Mouse (Mus musculus): Measurements from ENCODE around the gene Ninj1. TPM values are rescaled to one million over a fixed set of nuclear protein-coding genes. Genes with fewer than 3 reads are reported as not detected.

Ninj1 gene
- polyA plus RNA-seq, 1 experiment from 2014 or later: 54.5 TPM

- Histone ChIP-seq H3K27ac (ENCODE audit: low read length) (no peak overlapping the region), H3K36me3 (ENCODE audit: control insufficient read depth, insufficient read depth, low read length) (no peaks in the 10 kb centered on the region), H3K4me2 (replicated peaks; ENCODE audit: low read depth, low read length) (peak overlapping the region; percentile 74; the same call in 1 of the 2 replicates), H3K4me1 (ENCODE audit: control insufficient read depth, insufficient read depth, low read length) (peaks cover 18% of the 10 kb centered on the region; the same call in 1 of the 2 replicates), H3K27me3 (ENCODE audit: control insufficient read depth, insufficient read depth, low read length) (no peaks in the 10 kb centered on the region), H3K9me3 (ENCODE audit: control insufficient read depth, low read depth, low read length) (no peaks in the 10 kb centered on the region; the same call in 1 of the 2 replicates), H3K4me3 (ENCODE audit: low read depth, low read length) (no peak overlapping the region), H3K9ac (replicated peaks; ENCODE audit: low read depth, low read length) (no peak overlapping the region)
- no peak for ATAC-seq (ENCODE audit: insufficient number of reproducible peaks, insufficient read depth, low FRiP score, low read depth)
- 52% methylated on average over 9 of the region's 9 CpGs for WGBS
These were observed 29.7 kb downstream of the Ninj1 start for GRCm38 (mm10) chr13:49216808-49217561.

DNA sequence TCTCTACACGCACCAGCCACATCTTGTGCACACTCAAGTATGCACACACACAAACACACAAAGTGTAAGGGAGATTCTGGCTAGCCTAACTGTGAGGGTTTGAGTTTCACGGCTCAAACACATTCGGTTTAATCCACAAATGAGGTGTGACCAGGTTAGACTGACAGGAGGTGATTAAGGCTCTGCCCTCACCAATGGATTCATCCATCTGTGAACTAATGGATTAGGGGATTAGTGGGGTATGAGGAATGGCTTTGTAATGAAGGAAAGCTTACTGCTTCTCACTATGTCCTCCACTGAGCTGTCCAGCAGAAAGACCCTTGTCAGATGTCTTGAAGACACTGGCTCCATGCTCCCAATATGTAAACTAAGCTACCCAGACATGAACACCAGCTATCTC lies 31.4 kb downstream of the Ninj1 start:
- WGBS: 62% methylated on average over 3 of the region's 3 CpGs
- H3K4me1 ChIP-seq (ENCODE audit: control insufficient read depth, insufficient read depth, low read length): peaks cover 13% of the 10 kb centered on the region; the same call in 1 of the 2 replicates
- no peak overlapping the region for H3K27ac ChIP-seq (ENCODE audit: low read length)
- no peaks in the 10 kb centered on the region; the same call in 1 of the 2 replicates for H3K9me3 ChIP-seq (ENCODE audit: control insufficient read depth, low read depth, low read length)
- H3K4me2 ChIP-seq (replicated peaks; ENCODE audit: low read depth, low read length): no peak overlapping the region
- H3K4me3 ChIP-seq (ENCODE audit: low read depth, low read length): no peak overlapping the region
- no peaks in the 10 kb centered on the region for H3K27me3 ChIP-seq (ENCODE audit: control insufficient read depth, insufficient read depth, low read length)
- H3K36me3 ChIP-seq (ENCODE audit: control insufficient read depth, insufficient read depth, low read length): no peaks in the 10 kb centered on the region
- no peak for ATAC-seq (ENCODE audit: insufficient number of reproducible peaks, insufficient read depth, low FRiP score, low read depth)
- H3K9ac ChIP-seq (replicated peaks; ENCODE audit: low read depth, low read length): no peak overlapping the region

- no peak for ATAC-seq (ENCODE audit: insufficient number of reproducible peaks, insufficient read depth, low FRiP score, low read depth)
- WGBS: 88% methylated on average over 4 of the region's 4 CpGs
- H3K27ac ChIP-seq (ENCODE audit: low read length): no peak overlapping the region
- H3K27me3 ChIP-seq (ENCODE audit: control insufficient read depth, insufficient read depth, low read length): no peaks in the 10 kb centered on the region
- no peak overlapping the region for H3K4me2 ChIP-seq (replicated peaks; ENCODE audit: low read depth, low read length)
- no peak overlapping the region for H3K9ac ChIP-seq (replicated peaks; ENCODE audit: low read depth, low read length)
- no peak overlapping the region for H3K4me3 ChIP-seq (ENCODE audit: low read depth, low read length)
- peaks cover 13% of the 10 kb centered on the region; the same call in 1 of the 2 replicates for H3K4me1 ChIP-seq (ENCODE audit: control insufficient read depth, insufficient read depth, low read length)
- no peaks in the 10 kb centered on the region for H3K36me3 ChIP-seq (ENCODE audit: control insufficient read depth, insufficient read depth, low read length)
- no peaks in the 10 kb centered on the region; the same call in 1 of the 2 replicates for H3K9me3 ChIP-seq (ENCODE audit: control insufficient read depth, low read depth, low read length)
These were observed 32.1 kb downstream of the Ninj1 start for GRCm38 (mm10) chr13:49219367-49219766.

DNA sequence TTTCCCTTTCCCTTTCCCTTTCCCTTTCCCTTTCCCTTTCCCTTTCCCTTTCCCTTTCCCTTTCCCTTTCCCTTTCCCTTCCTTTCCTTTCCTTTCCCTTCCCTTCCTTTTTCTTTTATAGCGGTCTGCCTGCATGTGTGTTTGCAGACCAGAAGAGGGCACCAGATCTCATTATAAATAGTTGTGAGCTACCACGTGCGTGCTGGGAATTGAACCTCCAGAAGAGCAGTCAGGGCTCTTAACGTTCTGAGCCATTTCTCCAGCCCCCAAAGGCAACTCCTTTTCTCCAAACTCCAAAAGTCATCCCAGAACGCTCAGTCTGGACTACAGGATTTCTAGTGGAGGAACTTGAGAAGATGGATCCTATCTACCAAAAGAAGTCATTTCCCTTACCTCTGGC lies 33.6 kb downstream of the Ninj1 start:
- Histone ChIP-seq H3K9ac (replicated peaks; ENCODE audit: low read depth, low read length) (no peak overlapping the region), H3K4me3 (ENCODE audit: low read depth, low read length) (no peak overlapping the region), H3K4me1 (ENCODE audit: control insufficient read depth, insufficient read depth, low read length) (0 out of 2 replicates have a peak, but pooled peaks cover 4% of the 10 kb centered on the region), H3K9me3 (ENCODE audit: control insufficient read depth, low read depth, low read length) (no peaks in the 10 kb centered on the region; the same call in 1 of the 2 replicates), H3K4me2 (replicated peaks; ENCODE audit: low read depth, low read length) (no peak overlapping the region), H3K36me3 (ENCODE audit: control insufficient read depth, insufficient read depth, low read length) (no peaks in the 10 kb centered on the region), H3K27ac (ENCODE audit: low read length) (no peak overlapping the region), H3K27me3 (ENCODE audit: control insufficient read depth, insufficient read depth, low read length) (no peaks in the 10 kb centered on the region)
- ATAC-seq (ENCODE audit: insufficient number of reproducible peaks, insufficient read depth, low FRiP score, low read depth): no peak
- 25% methylated on average over 5 of the region's 5 CpGs for WGBS

GRCm38 (mm10) chr13:49224314-49224713 lies 37.0 kb downstream of the Ninj1 start:
- Histone ChIP-seq H3K4me1 (ENCODE audit: control insufficient read depth, insufficient read depth, low read length) (no peaks in the 10 kb centered on the region), H3K36me3 (ENCODE audit: control insufficient read depth, insufficient read depth, low read length) (no peaks in the 10 kb centered on the region), H3K27ac (ENCODE audit: low read length) (no peak overlapping the region), H3K4me3 (ENCODE audit: low read depth, low read length) (no peak overlapping the region), H3K9me3 (ENCODE audit: control insufficient read depth, low read depth, low read length) (no peaks in the 10 kb centered on the region; the same call in 1 of the 2 replicates), H3K4me2 (replicated peaks; ENCODE audit: low read depth, low read length) (peak overlapping the region; percentile 23), H3K9ac (replicated peaks; ENCODE audit: low read depth, low read length) (no peak overlapping the region), H3K27me3 (ENCODE audit: control insufficient read depth, insufficient read depth, low read length) (no peaks in the 10 kb centered on the region)
- WGBS: 11% methylated on average over 10 of the region's 10 CpGs
- no peak for ATAC-seq (ENCODE audit: insufficient number of reproducible peaks, insufficient read depth, low FRiP score, low read depth)

DNA sequence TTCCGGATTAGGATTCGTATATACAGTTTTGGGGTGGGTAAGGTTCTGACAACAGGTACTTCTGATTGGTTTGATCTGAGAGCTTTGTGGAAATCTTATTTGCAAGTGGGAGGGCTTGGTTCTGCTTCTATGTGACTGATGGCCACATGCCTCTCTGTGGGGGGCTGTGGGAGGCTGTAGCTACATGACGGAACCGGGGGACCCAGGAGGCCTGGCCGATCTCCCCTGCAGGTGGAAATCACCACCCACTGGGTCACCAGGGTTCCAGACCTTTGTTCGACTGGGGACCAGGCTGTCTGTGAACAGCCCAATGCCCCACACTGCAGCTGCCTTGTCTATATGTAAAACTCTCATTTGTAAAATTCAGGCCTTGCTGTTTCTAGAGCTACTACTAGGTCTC lies 37.4 kb downstream of the Ninj1 start:
- no peaks in the 10 kb centered on the region for H3K36me3 ChIP-seq (ENCODE audit: control insufficient read depth, insufficient read depth, low read length)
- WGBS: 21% methylated on average over 6 of the region's 6 CpGs
- no peak overlapping the region for H3K9ac ChIP-seq (replicated peaks; ENCODE audit: low read depth, low read length)
- no peaks in the 10 kb centered on the region; the same call in 1 of the 2 replicates for H3K9me3 ChIP-seq (ENCODE audit: control insufficient read depth, low read depth, low read length)
- no peak for ATAC-seq (ENCODE audit: insufficient number of reproducible peaks, insufficient read depth, low FRiP score, low read depth)
- H3K27ac ChIP-seq (ENCODE audit: low read length): no peak overlapping the region
- no peaks in the 10 kb centered on the region for H3K4me1 ChIP-seq (ENCODE audit: control insufficient read depth, insufficient read depth, low read length)
- H3K4me2 ChIP-seq (replicated peaks; ENCODE audit: low read depth, low read length): peak overlapping the region; percentile 23
- no peak overlapping the region for H3K4me3 ChIP-seq (ENCODE audit: low read depth, low read length)
- no peaks in the 10 kb centered on the region for H3K27me3 ChIP-seq (ENCODE audit: control insufficient read depth, insufficient read depth, low read length)

DNA sequence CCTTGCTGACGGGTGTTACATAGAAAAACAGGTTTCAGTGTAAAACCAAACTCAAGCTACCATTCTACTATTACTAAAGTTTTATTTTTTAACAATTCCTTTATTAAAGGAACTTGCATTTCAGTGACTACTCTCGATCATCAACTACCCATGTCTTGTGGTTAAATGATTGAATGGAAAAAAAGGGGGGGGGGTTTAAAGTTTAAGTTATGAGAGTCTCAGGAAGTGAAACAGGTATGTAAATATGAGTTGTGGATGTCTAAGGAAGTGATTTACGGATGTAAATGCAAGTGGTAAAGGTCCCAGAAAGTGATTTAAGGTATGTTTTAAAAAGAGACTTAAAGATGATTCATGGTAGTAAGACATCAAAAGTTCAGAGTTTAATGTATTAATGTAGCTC lies 37.9 kb downstream of the Ninj1 start:
- no peak for ATAC-seq (ENCODE audit: insufficient number of reproducible peaks, insufficient read depth, low FRiP score, low read depth)
- no peaks in the 10 kb centered on the region for H3K4me1 ChIP-seq (ENCODE audit: control insufficient read depth, insufficient read depth, low read length)
- H3K4me3 ChIP-seq (ENCODE audit: low read depth, low read length): no peak overlapping the region
- H3K27me3 ChIP-seq (ENCODE audit: control insufficient read depth, insufficient read depth, low read length): no peaks in the 10 kb centered on the region
- H3K36me3 ChIP-seq (ENCODE audit: control insufficient read depth, insufficient read depth, low read length): no peaks in the 10 kb centered on the region
- 46% methylated on average over 3 of the region's 3 CpGs for WGBS
- H3K9ac ChIP-seq (replicated peaks; ENCODE audit: low read depth, low read length): no peak overlapping the region
- H3K27ac ChIP-seq (ENCODE audit: low read length): no peak overlapping the region
- H3K9me3 ChIP-seq (ENCODE audit: control insufficient read depth, low read depth, low read length): no peaks in the 10 kb centered on the region; the same call in 1 of the 2 replicates
- no peak overlapping the region for H3K4me2 ChIP-seq (replicated peaks; ENCODE audit: low read depth, low read length)

GRCm38 (mm10) chr13:49225633-49226032 lies 38.3 kb downstream of the Ninj1 start:
- Histone ChIP-seq H3K9ac (replicated peaks; ENCODE audit: low read depth, low read length) (no peak overlapping the region), H3K27me3 (ENCODE audit: control insufficient read depth, insufficient read depth, low read length) (no peaks in the 10 kb centered on the region), H3K4me1 (ENCODE audit: control insufficient read depth, insufficient read depth, low read length) (no peaks in the 10 kb centered on the region), H3K27ac (ENCODE audit: low read length) (no peak overlapping the region), H3K36me3 (ENCODE audit: control insufficient read depth, insufficient read depth, low read length) (no peaks in the 10 kb centered on the region), H3K4me3 (ENCODE audit: low read depth, low read length) (no peak overlapping the region), H3K4me2 (replicated peaks; ENCODE audit: low read depth, low read length) (no peak overlapping the region), H3K9me3 (ENCODE audit: control insufficient read depth, low read depth, low read length) (no peaks in the 10 kb centered on the region; the same call in 1 of the 2 replicates)
- ATAC-seq (ENCODE audit: insufficient number of reproducible peaks, insufficient read depth, low FRiP score, low read depth): no peak
- WGBS: 29% methylated on average over 4 of the region's 4 CpGs

Measured in stomach, embryonic 14.5 days (tissue).